Mouse (Mus musculus): ENCODE measurements around the gene Gpr55.

Gene Gpr55

DNA sequence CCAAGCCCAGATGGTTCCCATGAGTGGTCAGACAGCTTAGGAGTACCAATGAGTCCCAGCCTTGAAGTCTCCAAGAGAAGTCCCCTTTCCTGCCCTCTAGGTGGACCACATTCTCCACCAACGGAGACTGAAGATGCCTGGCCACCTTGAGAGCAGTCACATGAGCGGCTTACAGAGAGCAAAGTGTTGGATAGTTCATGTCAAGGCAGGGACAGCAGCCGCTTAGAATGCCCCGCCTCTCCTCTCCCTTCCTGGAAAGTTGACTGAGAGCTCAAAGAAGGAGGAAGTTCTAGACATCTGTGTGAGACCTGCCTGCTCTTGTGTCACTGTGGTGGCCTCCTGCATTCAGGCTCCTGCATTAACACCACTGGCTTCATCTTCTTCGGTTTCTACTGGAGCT is at the start of gene Gpr55:
Gene Gpr55 (minus strand): TSS at position 135 of the 400 bp plus-strand sequence.
- 89% methylated on average over 5 of the region's 5 CpGs for WGBS

- 3% methylated on average over 7 of the region's 7 CpGs for WGBS
Observed at GRCm38 (mm10) chr1:86007778-86008177, 47.0 kb upstream of the Gpr55 start.

GRCm38 (mm10) chr1:86006040-86006439 is 45.2 kb upstream of the Gpr55 start:
- WGBS, result 97% methylated on average over 6 of the region's 6 CpGs

- 79% methylated on average over 10 of the region's 10 CpGs for WGBS
Observed at GRCm38 (mm10) chr1:86005540-86005939, 44.7 kb upstream of the Gpr55 start.

DNA sequence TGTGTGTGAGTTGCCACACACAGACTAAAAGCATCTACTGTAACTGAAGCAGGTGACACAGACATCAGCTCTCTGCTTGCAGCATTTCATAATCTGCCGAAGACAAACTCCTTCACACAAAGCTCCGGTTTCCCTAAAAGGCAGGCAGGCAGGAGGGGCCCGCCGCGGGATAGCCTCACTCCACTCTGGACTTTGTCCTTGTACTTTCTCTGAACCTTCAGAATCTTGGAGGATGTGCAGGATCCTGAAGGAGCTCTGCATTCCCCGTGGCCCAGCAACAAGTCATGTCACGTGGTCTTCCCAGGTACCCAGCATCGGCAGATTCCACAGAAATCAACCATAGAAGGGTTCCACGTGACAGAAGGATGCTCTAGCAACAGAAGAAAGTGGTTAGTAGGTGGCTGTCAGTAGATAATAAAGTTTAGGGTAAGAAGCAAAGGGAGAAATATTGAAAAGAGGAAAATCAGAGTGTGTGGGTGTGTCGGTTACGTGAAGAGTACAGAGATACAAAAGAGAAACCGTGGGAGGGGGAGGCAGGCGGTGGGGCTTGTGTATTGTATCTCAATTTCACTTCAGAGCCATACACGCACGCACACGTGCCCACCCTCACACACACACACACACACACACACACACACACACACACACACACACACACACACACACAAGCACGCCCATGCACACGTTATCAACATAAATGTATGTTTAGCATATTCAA is 39.2 kb upstream of the Gpr55 start:
- 57% methylated on average over 18 of the region's 18 CpGs for WGBS

DNA sequence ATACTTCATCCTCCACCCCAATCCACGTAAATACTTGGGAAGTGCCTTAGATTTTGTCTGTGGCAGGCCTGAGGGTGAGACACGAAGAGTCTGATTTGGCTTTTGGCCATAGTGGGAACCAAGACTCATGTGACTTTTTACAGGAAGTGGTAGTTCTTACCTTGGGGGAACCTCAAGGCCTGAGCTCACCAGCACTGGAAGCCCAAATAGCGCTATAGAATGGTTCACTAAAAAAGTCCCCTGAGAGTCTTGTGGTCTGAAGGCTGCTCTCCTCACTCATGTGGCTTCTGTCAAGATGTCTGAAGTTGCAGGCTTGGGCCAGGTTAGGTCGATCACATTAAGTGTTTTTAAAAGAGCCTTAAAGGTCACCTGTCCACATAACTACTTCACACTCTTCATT is 37.2 kb upstream of the Gpr55 start:
- WGBS, result 88% methylated on average over 4 of the region's 4 CpGs

GRCm38 (mm10) chr1:85997221-85997620 is 36.4 kb upstream of the Gpr55 start:
- 100% methylated on average over 1 of the region's 1 CpGs for WGBS

GRCm38 (mm10) chr1:85993541-85993940 is 32.7 kb upstream of the Gpr55 start:
- WGBS, result 85% methylated on average over 4 of the region's 4 CpGs

GRCm38 (mm10) chr1:85992175-85992574 is 31.4 kb upstream of the Gpr55 start:
- WGBS, result 90% methylated on average over 9 of the region's 9 CpGs

DNA sequence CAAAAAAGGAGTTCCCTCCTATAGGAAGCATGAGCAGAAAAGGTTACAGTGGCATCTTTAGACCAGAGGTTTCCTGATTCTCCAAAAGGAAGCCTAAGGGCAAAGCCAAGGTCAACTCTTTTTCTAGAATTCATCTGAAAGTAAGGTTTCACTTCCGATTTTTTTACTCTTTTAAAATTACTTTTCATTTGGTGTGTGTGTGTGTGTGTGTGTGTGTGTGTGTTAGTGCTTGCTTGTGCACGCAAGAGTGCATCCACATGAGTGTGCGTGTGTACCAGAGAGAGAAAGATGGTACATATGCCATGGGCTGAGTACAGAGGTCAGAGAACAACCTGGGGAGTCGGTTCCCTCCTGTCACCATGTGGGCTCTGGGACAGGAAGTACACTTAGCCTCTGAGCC is 28.1 kb upstream of the Gpr55 start:
- 88% methylated on average over 4 of the region's 4 CpGs for WGBS

GRCm38 (mm10) chr1:85988351-85988750 is 27.5 kb upstream of the Gpr55 start:
- 88% methylated on average over 4 of the region's 4 CpGs for WGBS

DNA sequence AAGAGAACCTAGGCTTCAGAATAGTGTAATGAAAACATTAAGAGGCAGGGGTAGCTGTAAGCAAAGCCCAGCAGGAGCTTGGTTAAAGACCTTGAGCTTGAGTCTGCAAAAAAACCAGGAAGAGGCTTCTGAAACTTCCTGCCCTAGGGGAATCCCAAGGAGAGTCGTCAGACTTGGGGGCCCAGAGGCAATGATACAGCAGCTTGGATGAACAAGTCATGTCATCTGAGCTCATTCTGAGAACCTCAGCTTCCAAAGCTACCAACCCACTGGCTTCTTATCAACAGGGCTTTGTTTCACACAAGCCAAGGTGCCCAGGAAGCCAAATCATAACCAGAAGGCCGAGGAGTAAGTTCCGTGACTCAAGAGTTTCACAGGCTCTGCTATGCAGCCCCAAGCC is 25.0 kb upstream of the Gpr55 start:
- WGBS, result 82% methylated on average over 3 of the region's 3 CpGs

DNA sequence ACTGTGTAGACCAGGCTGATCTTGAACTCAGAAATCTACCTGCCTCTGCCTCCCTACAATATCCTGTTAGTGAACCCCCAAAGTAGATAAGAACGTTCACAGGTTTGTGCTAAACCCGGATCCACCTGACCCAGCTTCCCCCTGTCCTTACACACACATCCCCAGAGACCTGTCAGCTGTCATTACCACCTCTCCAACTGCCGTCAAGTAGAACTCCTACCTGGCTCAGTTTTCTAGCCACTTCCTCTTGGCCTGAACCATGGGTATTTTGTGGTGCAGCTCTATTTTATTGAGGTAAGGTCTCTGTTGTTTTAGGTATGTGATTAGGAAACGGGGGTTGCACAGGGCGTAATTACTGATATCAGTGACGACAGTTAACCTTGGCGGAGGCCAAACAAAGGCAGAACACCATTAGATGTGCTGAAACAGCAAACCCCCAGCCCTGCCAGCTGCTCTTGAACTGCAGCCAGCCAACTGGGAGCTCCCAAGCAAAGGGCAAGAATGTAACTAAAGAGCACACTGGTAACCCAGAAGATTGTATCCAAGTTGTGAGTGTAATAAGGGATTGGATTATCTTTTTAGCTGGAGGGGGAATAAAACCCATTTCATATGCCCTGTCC is 21.0 kb upstream of the Gpr55 start:
- 76% methylated on average over 7 of the region's 7 CpGs for WGBS

DNA sequence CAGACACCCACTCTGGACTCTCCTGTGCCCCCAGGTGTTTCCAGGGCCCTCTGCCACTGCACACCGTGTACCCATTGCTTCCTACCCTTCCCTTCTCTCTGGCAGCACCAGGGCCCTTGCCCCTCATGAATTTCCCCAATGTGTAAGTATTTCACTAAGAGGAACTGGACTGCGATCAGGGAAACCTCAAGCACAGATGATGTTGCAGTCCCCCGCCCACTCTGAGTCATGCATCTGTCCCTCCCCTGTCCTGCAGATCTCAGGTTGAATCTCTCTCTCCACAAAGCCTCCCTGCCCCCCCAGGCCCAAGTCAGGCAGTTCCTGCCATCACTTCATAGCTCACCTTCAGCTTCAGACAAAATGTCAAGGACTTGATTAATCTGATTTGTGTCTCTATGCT is 16.9 kb upstream of the Gpr55 start:
- WGBS, result 83% methylated on average over 3 of the region's 3 CpGs

- WGBS, result 93% methylated on average over 2 of the region's 2 CpGs
Observed at GRCm38 (mm10) chr1:85973468-85973877, 12.7 kb upstream of the Gpr55 start.

- WGBS, result 50% methylated on average over 3 of the region's 3 CpGs
Observed at GRCm38 (mm10) chr1:85972341-85972740, 11.5 kb upstream of the Gpr55 start.

DNA sequence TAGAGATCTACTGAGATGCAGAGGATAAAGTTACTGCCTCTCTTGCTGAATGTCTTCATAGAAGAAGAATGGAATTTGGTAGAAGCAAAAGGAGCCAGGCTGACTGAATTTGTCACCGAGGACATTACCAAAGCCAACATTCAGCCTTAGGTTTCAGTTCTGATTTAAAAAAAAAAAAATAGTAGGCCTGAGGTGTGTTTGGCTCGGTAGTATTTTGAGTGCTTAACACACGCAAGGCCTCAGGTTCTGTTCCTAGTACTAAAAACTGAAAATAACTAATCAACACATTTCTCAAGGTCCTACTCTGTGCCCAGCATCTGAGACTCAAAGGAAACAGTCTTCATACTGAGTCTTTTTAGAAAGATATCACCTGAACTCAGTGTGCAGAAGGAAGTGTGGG is 10.3 kb upstream of the Gpr55 start:
- 97% methylated on average over 3 of the region's 3 CpGs for WGBS

GRCm38 (mm10) chr1:85969519-85969918 is 8.7 kb upstream of the Gpr55 start:
- WGBS, result 59% methylated on average over 1 of the region's 1 CpGs

DNA sequence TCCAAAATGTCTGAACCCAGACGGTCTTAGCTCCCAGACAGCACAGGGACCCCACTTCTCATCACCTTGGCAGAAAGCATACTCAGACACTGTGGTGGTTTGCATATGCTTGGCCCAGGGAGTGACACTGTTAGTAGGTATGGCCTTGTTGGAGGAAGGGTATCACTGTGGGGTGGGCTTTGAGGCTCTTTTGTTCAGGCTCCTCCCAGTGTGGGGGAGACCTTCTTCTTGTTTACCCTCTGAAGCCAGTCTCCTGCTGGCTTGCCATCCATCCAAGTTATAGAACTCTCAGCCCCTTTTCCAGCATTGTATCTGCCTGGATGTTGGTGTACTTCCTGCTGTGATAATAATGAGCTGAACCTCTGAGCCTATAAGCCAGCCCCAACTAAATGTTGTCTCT is 8.3 kb upstream of the Gpr55 start:
- WGBS, result 82% methylated on average over 1 of the region's 1 CpGs

GRCm38 (mm10) chr1:85965856-85966255 is 5.0 kb upstream of the Gpr55 start:
- WGBS, result 68% methylated on average over 3 of the region's 3 CpGs

GRCm38 (mm10) chr1:85962081-85962480 is 1.3 kb upstream of the Gpr55 start:
- WGBS, result 57% methylated on average over 3 of the region's 3 CpGs

DNA sequence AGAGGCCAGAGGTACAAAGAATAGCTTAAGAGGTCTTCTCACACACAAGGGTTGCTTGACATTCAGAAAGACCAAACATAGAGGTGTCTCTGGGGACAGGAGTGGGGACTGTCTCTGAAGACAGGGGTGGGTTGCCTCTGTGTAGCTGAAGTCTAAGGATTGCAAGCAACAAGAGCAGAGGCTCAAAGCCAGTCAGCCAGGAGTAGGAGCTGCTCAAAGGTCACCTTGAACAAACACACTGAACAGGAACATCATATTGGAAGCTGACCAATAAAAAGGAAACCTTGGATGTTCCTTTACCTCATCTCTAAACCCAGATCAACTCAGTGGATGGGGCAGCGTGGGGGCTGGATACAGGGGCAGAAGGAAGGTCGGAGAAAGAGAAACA is 924 bp downstream of the Gpr55 start:
- 78% methylated on average over 2 of the region's 2 CpGs for WGBS

- 62% methylated on average over 6 of the region's 6 CpGs for WGBS
Observed at GRCm38 (mm10) chr1:85959129-85959888, 1.5 kb downstream of the Gpr55 start.
